Mouse (Mus musculus): ENCODE measurements around the gene Apex1.
"Not testable (repeated sequence)": the region's sequence is repeated elsewhere in the genome, so short reads cannot be mapped to it uniquely, and the experiment has no call there.

DNA sequence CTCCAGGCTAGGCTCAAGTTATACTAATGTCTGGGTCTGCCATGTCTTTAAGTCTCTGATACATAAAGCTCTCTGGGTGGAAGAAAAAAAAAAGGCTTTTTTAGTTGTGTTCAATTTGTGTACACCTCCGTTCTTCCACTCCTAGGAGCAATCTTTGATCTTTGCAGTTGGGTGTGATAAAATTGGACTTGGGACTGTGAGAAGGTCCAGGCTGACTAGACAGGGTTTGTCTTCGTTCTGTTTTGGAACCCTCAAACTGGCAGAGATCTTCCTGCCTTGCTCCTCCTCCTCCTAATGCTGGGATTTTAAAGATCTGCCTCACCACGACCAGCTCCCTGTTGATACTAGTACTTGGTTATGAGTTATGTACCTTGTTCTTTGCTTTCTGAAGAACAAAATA is 32.4 kb downstream of the Apex1 start:
- not testable (repeated sequence) for TF ChIP-seq CTCF, POLR2A (IDR thresholded peaks at IDR 0.05; ENCODE audit: insufficient read depth, low read depth, low read length)

Data from olfactory bulb, adult 2 months (tissue).